Mouse (Mus musculus) heart, embryonic 12.5 days (tissue): ENCODE data around the gene Tctn3. TPM values are rescaled to one million over a fixed set of nuclear protein-coding genes. Genes with fewer than 3 reads are reported as not detected.
"Not testable (repeated sequence)": the region's sequence is repeated elsewhere in the genome, so short reads cannot be mapped to it uniquely, and the experiment has no call there.

ENCODE experiments used
- ATAC-seq: fragments of 200-750 bp; cut with Nextera tagmentation; 2 replicates; pipeline ENCODE4 v1.8.0; 2017; ENCODE audit warnings: moderate TSS enrichment, moderate library complexity; ENCODE audit not compliant: insufficient number of reproducible peaks, low FRiP score
- H3K27ac ChIP-seq: fragments of 300-500 bp; sonication (generic); 2 replicates; pipeline ENCODE4 v1.5.1; 2016; ENCODE audit warnings: mild to moderate bottlenecking, moderate library complexity; ENCODE audit not compliant: poor library complexity, severe bottlenecking
- H3K27me3 ChIP-seq: fragments of 300-500 bp; sonication (generic); replicated peaks from 2 replicates; pipeline ENCODE4 v1.6.1; 2016; ENCODE audit warnings: mild to moderate bottlenecking, moderate library complexity
- H3K36me3 ChIP-seq: fragments of 300-500 bp; sonication (generic); 2 replicates; pipeline ENCODE4 v1.6.1; 2016; ENCODE audit warnings: mild to moderate bottlenecking, moderate library complexity
- H3K4me1 ChIP-seq: fragments of 300-500 bp; sonication (generic); replicated peaks from 2 replicates; pipeline ENCODE4 v1.6.1; 2016; ENCODE audit warnings: mild to moderate bottlenecking
- H3K4me2 ChIP-seq: fragments of 300-500 bp; sonication (generic); 2 replicates; pipeline ENCODE4 v1.6.1; 2016; ENCODE audit warnings: mild to moderate bottlenecking, moderate library complexity
- H3K4me3 ChIP-seq: fragments of 300-500 bp; sonication (generic); 2 replicates; pipeline ENCODE4 v1.5.1; 2016; ENCODE audit warnings: mild to moderate bottlenecking
- H3K9ac ChIP-seq: fragments of 300-500 bp; sonication (generic); 2 replicates; pipeline ENCODE4 v1.6.1; 2016; ENCODE audit warnings: mild to moderate bottlenecking, moderate library complexity
- H3K9me3 ChIP-seq: fragments of 300-500 bp; sonication (generic); replicated peaks from 2 replicates; pipeline ENCODE4 v1.6.1; 2016; ENCODE audit warnings: mild to moderate bottlenecking, moderate library complexity
- WGBS: fragments of 180-500 bp; shearing (Covaris S2); methylation state at CpG from one replicate; pipeline ENCODE4 v1.1.7; 2016; 5-methylcytosine and 5-hydroxymethylcytosine counted together
- polyA plus RNA-seq: library from polyadenylated mRNA; unstranded; fragments of >200 nt; fragmentation: Nextera tagmentation; extraction: Ambion mirVana; gene quantifications from 2 replicates; pipeline ENCODE4 v1.2.1, GENCODE M21; 2016

The Tctn3 gene
- polyA plus RNA-seq, 1 experiment from 2014 or later = 10.6 TPM

DNA sequence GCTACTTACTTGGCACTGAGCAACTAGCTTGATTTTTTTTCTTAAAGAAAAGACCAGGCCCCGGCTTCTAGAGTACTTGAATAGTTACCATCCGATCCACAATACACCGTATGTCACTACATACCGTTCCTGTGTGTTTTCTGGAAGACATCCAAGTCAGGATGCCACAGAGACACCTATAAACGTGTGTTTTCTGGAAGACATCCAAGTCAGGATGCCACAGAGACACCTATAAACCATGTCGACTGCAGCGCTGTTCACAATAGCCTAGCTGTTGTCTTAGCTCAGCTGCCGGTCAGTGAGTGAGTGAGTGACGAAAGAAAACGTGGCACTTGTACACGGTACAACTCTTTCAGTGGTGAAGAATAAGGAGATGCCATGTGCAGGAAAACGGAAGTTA, 13.9 kb upstream of the Tctn3 start:
- ATAC-seq = no peak
- Histone ChIP-seq H3K36me3 (no peaks in the 10 kb centered on the region), H3K4me2 (no peak overlapping the region), H3K9ac (no peak overlapping the region), H3K4me1 (no peaks in the 10 kb centered on the region), H3K27me3 (no peaks in the 10 kb centered on the region), H3K9me3 (no peaks in the 10 kb centered on the region; the same call in 1 of the 2 replicates), H3K27ac (no peak overlapping the region), H3K4me3 (no peak overlapping the region)
- WGBS = 47% methylated on average over 12 of the region's 12 CpGs

DNA sequence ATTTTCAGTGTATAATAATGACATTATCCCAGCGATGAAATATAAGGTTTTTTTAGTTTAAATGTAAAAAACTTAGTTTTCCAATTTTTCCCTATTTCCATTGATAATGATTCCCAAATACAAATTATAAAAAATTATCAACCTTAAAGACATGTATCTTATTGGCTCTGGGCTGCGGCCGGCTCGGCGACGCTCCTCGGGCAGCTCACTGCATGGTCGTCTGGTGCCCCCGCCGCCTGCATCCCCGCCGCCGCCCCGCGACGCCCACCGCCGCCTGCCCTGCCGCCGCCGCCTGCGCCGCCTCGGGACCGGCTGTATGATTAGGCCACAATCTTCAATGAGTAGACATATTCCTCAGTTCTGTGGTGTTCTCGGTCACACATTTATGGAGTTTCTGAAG, 9.6 kb upstream of the Tctn3 start:
- H3K4me3 ChIP-seq, H3K9ac ChIP-seq, H3K4me1 ChIP-seq, H3K36me3 ChIP-seq, ATAC-seq, H3K27me3 ChIP-seq, H3K27ac ChIP-seq, H3K9me3 ChIP-seq: not testable (repeated sequence)
- 0 out of 2 replicates have a peak overlapping the region, but pooled peaks have one; percentile 24 for H3K4me2 ChIP-seq
- 40% methylated on average over 14 of the region's 26 CpGs for WGBS

DNA sequence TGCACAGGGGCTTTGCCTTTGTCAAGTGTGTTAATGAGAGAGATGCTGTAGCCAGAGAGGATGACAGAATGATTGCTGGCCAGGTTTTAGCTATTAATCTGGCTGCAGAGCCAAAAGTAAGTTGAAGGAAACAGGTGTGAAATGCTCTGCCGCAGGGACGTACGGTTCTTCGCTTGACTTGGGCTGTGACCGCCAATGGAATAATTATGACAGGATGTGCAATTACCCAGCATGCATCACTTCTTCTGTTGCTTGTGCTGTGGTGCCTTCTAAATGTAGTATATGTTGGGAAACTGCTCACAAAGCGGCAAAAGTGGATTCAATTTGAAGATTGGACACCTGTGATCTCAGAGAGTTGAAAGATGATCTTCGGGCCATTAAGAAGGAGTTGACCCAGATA, 4.0 kb upstream of the Tctn3 start:
- H3K4me1 ChIP-seq = peaks cover 5% of the 10 kb centered on the region
- 0 out of 2 replicates have a peak, but pooled peaks cover 3% of the 10 kb centered on the region for H3K27me3 ChIP-seq
- H3K9me3 ChIP-seq = no peaks in the 10 kb centered on the region
- H3K36me3 ChIP-seq = no peaks in the 10 kb centered on the region
- H3K9ac ChIP-seq = no peak overlapping the region
- no peak overlapping the region for H3K4me2 ChIP-seq
- WGBS = 85% methylated on average over 7 of the region's 7 CpGs
- ATAC-seq = no peak
- H3K4me3 ChIP-seq = no peak overlapping the region
- no peak overlapping the region for H3K27ac ChIP-seq

DNA sequence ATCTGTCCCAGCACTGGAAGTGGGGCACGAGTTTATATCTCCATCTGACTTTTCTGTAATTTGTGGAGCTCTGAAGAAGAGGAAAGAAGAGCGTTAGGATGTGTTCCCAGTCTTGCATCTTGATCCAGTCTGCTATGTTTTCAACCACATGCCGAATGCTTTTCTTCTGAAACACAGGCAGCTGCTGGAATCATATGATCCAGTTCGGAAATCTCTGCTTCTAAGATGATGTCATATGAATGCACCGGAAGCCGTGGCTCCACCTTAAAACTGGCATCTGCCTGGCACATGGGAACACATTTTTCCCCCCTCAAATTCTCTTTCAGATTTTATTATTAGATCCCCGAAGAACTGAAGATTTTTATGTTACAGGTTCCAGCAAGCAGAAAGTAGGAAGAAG, 2.8 kb upstream of the Tctn3 start:
- Histone ChIP-seq H3K4me1 (peaks cover 5% of the 10 kb centered on the region), H3K27ac (no peak overlapping the region), H3K9me3 (no peaks in the 10 kb centered on the region), H3K27me3 (0 out of 2 replicates have a peak, but pooled peaks cover 3% of the 10 kb centered on the region), H3K36me3 (peaks cover under 1% of the 10 kb centered on the region; the same call in 1 of the 2 replicates), H3K4me2 (no peak overlapping the region), H3K4me3 (no peak overlapping the region), H3K9ac (no peak overlapping the region)
- ATAC-seq = no peak
- 69% methylated on average over 7 of the region's 7 CpGs for WGBS

DNA sequence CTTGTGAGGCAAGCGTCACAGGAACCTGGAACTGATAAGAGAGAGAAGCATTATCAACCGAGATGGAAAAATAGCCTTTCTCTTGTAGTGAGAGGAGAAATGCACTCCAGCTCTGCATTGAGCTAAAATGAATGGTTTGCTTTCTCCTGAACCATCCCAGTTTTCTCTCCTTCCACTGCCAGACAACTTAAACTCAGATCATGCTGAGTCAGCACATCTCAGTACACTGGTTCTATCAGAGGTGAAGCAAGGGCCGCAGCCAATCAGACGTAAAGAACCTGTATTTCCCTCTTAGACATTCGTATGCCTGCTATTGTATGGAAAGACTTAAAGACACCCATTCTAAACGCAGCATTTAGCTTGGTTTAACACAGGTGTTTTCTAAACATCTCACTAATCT, 4.4 kb downstream of the Tctn3 start:
- H3K4me1 ChIP-seq = peaks cover 5% of the 10 kb centered on the region
- no peak overlapping the region for H3K4me3 ChIP-seq
- H3K27ac ChIP-seq = no peak overlapping the region
- 61% methylated on average over 6 of the region's 6 CpGs for WGBS
- ATAC-seq = no peak
- H3K9ac ChIP-seq = no peak overlapping the region
- no peaks in the 10 kb centered on the region for H3K9me3 ChIP-seq
- H3K36me3 ChIP-seq = peaks cover 48% of the 10 kb centered on the region
- no peaks in the 10 kb centered on the region for H3K27me3 ChIP-seq
- no peak overlapping the region for H3K4me2 ChIP-seq

DNA sequence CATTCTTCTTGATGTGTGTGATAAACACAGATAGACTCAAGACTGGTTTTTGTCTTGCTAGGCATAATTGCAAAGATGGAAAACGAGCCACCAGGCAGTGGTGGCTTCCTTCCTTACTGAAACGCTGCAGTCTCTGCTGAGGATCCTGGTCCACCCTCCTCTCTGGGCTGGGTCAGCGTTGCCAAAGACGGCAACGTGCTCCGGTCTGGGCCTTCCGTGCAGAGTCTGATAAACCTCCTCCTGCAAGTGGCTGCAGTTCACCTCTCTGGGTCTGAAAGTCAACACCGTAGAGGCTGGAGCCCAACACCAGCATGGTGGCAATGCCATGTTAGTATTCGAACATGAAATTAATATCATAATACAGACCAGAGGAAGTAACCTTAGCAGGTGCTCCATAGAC, 6.8 kb downstream of the Tctn3 start:
- Histone ChIP-seq H3K9ac (no peak overlapping the region), H3K4me2 (no peak overlapping the region), H3K4me3 (no peak overlapping the region), H3K4me1 (no peaks in the 10 kb centered on the region), H3K27me3 (no peaks in the 10 kb centered on the region), H3K36me3 (peaks cover 48% of the 10 kb centered on the region), H3K27ac (no peak overlapping the region), H3K9me3 (no peaks in the 10 kb centered on the region)
- no peak for ATAC-seq
- 88% methylated on average over 9 of the region's 9 CpGs for WGBS

DNA sequence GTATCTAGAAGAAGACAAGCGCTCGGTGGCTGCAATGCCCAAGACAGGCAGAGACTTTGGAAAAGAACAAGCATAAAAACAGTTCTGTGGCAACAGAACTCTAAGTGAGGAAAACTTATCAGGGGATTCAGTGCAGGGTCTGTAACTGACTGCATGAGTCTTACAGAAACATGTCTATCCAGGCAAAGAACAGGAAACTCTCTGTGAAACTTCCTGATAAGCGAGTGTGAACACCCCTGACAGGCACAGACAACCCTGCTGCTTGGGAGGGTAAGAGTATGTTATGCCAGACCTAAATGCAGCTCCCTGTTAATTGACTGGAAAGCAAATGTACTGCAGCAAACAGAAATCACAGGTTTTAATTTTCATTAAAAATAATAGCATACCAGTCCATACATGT, 10.2 kb downstream of the Tctn3 start:
- Histone ChIP-seq H3K4me3 (no peak overlapping the region), H3K27me3 (no peaks in the 10 kb centered on the region), H3K36me3 (peaks cover 38% of the 10 kb centered on the region), H3K9ac (no peak overlapping the region), H3K9me3 (no peaks in the 10 kb centered on the region), H3K4me2 (no peak overlapping the region), H3K27ac (no peak overlapping the region), H3K4me1 (no peaks in the 10 kb centered on the region)
- ATAC-seq = no peak; the same call in 1 of the 2 replicates
- 56% methylated on average over 3 of the region's 3 CpGs for WGBS

DNA sequence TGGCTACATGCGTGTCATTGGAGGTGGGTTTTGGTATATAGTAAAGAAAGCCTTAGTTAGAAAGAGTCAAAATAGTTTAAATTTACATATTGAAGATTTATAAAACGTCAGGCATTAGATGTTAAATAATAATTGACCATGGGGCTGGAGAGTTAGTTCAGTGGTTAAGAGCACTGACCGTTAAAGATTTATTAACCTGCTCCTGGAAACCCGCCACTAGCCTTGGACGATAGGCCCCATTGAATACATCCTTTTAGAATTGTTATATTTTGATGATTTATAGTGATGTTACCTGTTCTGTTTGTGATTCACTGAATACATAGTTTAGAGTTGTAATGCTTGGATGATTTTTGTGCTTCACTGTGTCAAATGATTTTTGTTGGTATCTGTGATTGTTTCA, 11.2 kb downstream of the Tctn3 start:
- H3K9me3 ChIP-seq, H3K4me2 ChIP-seq, H3K4me3 ChIP-seq, H3K9ac ChIP-seq, H3K27ac ChIP-seq, H3K4me1 ChIP-seq, ATAC-seq, H3K27me3 ChIP-seq: not testable (repeated sequence)
- WGBS = 92% methylated on average over 5 of the region's 5 CpGs
- H3K36me3 ChIP-seq = peaks cover 31% of the 10 kb centered on the region

DNA sequence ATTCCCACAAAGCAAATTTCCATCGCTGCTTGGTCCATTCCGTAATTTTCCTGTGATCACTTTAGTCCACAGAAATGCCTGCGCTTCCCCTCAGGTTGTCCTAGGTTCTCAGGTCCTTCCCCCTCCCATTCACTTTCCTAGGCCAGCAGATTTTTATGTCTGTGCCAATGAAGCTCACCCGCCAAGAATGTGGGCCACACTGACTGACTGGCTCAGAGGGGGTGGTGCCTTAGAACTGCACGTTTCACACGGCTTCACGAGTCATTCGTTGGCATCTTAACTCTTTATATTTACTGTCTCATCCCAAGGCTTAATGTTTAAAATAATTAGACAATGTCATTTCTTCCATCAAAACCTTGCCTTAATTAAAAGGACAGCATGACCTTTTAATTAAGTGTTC, 16.2 kb downstream of the Tctn3 start:
- WGBS = 82% methylated on average over 8 of the region's 8 CpGs

DNA sequence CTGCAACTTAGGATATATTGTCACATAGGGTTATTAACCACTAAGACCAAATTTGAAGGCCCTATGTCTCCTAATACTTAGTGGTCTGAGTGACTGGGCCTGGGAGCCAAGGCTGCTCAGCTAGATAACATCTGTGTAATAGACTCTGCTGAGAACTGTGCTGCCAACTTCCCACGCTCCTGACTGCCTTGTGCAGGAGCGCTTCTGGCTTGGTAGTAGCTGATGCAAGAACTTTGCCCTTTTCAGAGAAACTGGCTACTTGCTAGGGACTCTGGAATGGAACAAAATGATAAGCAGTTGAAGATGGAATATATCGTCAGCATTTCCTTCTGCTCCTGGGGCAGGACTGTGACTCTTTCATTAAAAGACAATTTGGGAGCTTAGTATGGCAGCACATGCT, 16.8 kb downstream of the Tctn3 start:
- 72% methylated on average over 3 of the region's 3 CpGs for WGBS
- H3K27ac ChIP-seq = peak overlapping the region; percentile 10; the same call in 1 of the 2 replicates
- no peak overlapping the region for H3K4me2 ChIP-seq
- no peaks in the 10 kb centered on the region for H3K27me3 ChIP-seq
- ATAC-seq = no peak
- no peaks in the 10 kb centered on the region for H3K9me3 ChIP-seq
- no peak overlapping the region for H3K4me3 ChIP-seq
- no peak overlapping the region for H3K9ac ChIP-seq
- H3K4me1 ChIP-seq = no peaks in the 10 kb centered on the region
- H3K36me3 ChIP-seq = peaks cover 22% of the 10 kb centered on the region

More for the DNA sequence above, 16.2 kb downstream of the Tctn3 start:
- peaks cover 22% of the 10 kb centered on the region for H3K36me3 ChIP-seq
- H3K9me3 ChIP-seq = no peaks in the 10 kb centered on the region
- no peak overlapping the region for H3K27ac ChIP-seq
- no peak for ATAC-seq
- H3K4me3 ChIP-seq = no peak overlapping the region
- H3K4me1 ChIP-seq = no peaks in the 10 kb centered on the region
- no peaks in the 10 kb centered on the region for H3K27me3 ChIP-seq
- H3K9ac ChIP-seq = no peak overlapping the region
- H3K4me2 ChIP-seq = no peak overlapping the region

DNA sequence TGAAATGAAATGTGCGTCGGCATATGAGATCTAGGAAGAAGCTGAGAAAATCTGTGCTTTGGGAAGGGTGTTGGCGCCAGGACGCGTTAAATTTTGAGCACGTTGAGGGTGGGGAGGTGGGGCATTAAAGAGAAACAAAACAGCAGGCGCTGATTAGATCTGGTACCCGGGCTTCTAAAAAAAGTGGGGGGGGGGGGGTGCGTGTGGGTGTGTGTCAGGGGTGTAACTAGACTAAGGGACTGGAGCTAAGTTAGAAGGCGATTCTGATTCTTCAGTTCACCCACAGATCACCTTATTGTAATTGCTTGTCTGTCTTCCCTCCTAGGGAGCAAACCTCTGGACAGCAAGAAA, 22.5 kb downstream of the Tctn3 start:
- Histone ChIP-seq H3K4me1 (peaks cover 8% of the 10 kb centered on the region), H3K4me3 (peak overlapping the region; percentile 94), H3K9me3 (no peaks in the 10 kb centered on the region), H3K27me3 (no peaks in the 10 kb centered on the region), H3K4me2 (peak overlapping the region; percentile 95), H3K9ac (peak overlapping the region; percentile 88), H3K36me3 (peaks cover 5% of the 10 kb centered on the region; the same call in 1 of the 2 replicates), H3K27ac (peak overlapping the region; percentile 84)
- no peak for ATAC-seq
- WGBS = 0% methylated on average over 10 of the region's 10 CpGs

DNA sequence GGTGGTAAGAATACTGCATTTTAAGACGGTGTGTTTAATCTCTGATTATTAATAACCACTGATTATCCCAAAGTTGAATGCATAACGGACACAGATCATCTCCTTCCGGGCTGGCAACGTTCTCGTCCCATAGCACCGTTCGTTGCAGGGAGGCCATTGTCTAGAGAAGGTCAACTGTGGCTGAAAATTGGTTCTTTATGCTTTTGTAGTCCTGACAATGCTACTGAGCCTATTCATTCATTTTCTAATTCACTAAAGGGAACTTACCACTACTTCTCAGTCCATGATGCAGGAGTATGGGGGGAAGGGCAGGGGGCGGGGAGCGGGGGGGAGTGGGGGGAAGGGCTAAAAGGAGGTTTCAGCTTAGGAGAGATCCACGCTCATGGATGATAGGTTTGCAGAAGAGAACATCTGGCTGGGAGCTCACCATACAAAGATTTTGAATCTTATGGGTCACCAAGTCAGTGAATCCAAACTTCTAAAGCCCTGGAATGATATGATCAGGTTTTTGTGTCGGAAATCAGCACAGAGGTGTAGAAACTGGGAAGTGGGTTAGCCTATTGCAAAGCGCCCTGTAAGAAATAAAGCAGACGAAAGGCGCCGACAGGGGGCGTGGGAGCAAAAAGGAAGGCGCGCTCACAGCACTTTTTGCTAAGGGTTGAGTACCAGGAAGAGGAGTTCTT, 23.0 kb downstream of the Tctn3 start:
- peak; percentile 60 for ATAC-seq
- Histone ChIP-seq H3K4me1 (peaks cover 8% of the 10 kb centered on the region), H3K27ac (peak overlapping the region; percentile 84), H3K36me3 (peaks cover 5% of the 10 kb centered on the region; the same call in 1 of the 2 replicates), H3K9me3 (no peaks in the 10 kb centered on the region), H3K4me3 (peak overlapping the region; percentile 94), H3K9ac (peak overlapping the region; percentile 88), H3K27me3 (no peaks in the 10 kb centered on the region), H3K4me2 (peak overlapping the region; percentile 95)
- 1% methylated on average over 18 of the region's 18 CpGs for WGBS
